Mouse (Mus musculus) kidney, postnatal 0 days (tissue): ENCODE results near the gene Ttc38. TPM values are rescaled to one million over a fixed set of nuclear protein-coding genes. Genes with fewer than 3 reads are reported as not detected.

Source experiments
- ATAC-seq: fragments of 200-750 bp; cut with Nextera tagmentation; replicated peaks from 2 replicates; pipeline ENCODE4 v1.8.0; 2017; ENCODE audit warnings: low read depth, moderate number of reproducible peaks, moderate TSS enrichment, moderate library complexity; ENCODE audit not compliant: low FRiP score
- DNase-seq: peaks from one replicate; pipeline ENCODE4 v3.0.0-alpha.2; 2016; ENCODE audit warnings: low spot score
- H3K27ac ChIP-seq: fragments of 300-500 bp; sonication (generic); 2 replicates; pipeline ENCODE4 v1.5.1; 2014; ENCODE audit warnings: mild to moderate bottlenecking
- H3K27me3 ChIP-seq: fragments of 300-500 bp; sonication (generic); 2 replicates; pipeline ENCODE4 v1.6.1; 2014; ENCODE audit warnings: low read length, mixed read lengths; ENCODE audit not compliant: insufficient read depth
- H3K36me3 ChIP-seq: fragments of 300-500 bp; sonication (generic); 2 replicates; pipeline ENCODE4 v1.6.1; 2014; ENCODE audit warnings: low read length, mixed read lengths; ENCODE audit not compliant: insufficient read depth
- H3K4me1 ChIP-seq: fragments of 300-500 bp; sonication (generic); replicated peaks from 2 replicates; pipeline ENCODE4 v1.6.1; 2014; ENCODE audit warnings: antibody characterized with exemption, low read length, mixed read lengths; ENCODE audit not compliant: insufficient read depth
- H3K4me2 ChIP-seq: fragments of 300-500 bp; sonication (generic); 2 replicates; pipeline ENCODE4 v1.6.1; 2014; ENCODE audit warnings: mild to moderate bottlenecking, low read length, moderate library complexity, mixed read lengths
- H3K4me3 ChIP-seq: fragments of 300-500 bp; sonication (generic); replicated peaks from 2 replicates; pipeline ENCODE4 v1.5.1; 2014; ENCODE audit warnings: low read depth, low read length
- H3K9ac ChIP-seq: fragments of 300-500 bp; sonication (generic); 2 replicates; pipeline ENCODE4 v1.6.1; 2014; ENCODE audit warnings: low read depth, low read length
- H3K9me3 ChIP-seq: fragments of 300-500 bp; sonication (generic); replicated peaks from 2 replicates; pipeline ENCODE4 v1.6.1; 2016; ENCODE audit warnings: low read length, inconsistent platforms, mixed read lengths
- CTCF ChIP-seq: IDR thresholded peaks from 2 replicates; pipeline ENCODE4 v1.5.1; 2016; ENCODE audit warnings: antibody characterized with exemption, low read depth, mild to moderate bottlenecking, moderate library complexity
- WGBS: fragments of 180-500 bp; shearing (Covaris S2); extraction: QIAGEN DNeasy Blood & Tissue Kit; methylation state at CpG from one replicate; pipeline ENCODE4 v1.1.7; 2014; 5-methylcytosine and 5-hydroxymethylcytosine counted together
- polyA plus RNA-seq: library from polyadenylated mRNA; unstranded; fragments of >200 nt; fragmentation: Nextera tagmentation; extraction: Ambion mirVana; gene quantifications from 2 replicates; pipeline ENCODE4 v1.2.1, GENCODE M21; 2015

The Ttc38 gene
- polyA plus RNA-seq, 1 experiment from 2014 or later: 8.7 TPM

DNA sequence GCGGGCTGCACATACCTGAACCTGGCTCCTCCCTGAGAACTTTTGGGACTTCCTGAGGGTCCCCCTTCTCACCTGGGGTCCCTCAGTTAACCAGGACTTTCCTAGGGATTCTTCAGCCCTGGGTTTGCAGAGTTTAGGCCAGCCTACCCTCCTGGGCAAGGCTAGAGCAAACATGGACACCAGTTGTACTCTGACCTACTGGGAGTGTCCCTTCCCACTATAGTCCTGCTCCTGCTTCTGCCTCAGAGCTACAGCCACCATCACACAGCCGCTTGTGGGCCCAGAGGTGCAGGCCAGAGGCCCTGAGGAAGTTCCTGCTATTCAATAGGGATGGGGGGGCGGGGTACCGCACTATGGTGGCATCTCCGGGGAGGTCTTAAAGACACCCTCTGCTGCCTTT is 2.6 kb upstream of the Ttc38 start:
- no peak overlapping the region for H3K9ac ChIP-seq
- 0 out of 2 replicates have a peak, but pooled peaks cover 3% of the 10 kb centered on the region for H3K4me1 ChIP-seq
- no peak overlapping the region for H3K4me2 ChIP-seq
- no peaks in the 10 kb centered on the region for H3K9me3 ChIP-seq
- H3K36me3 ChIP-seq: no peaks in the 10 kb centered on the region
- TF ChIP-seq CTCF: no peak
- no peak for ATAC-seq
- H3K27me3 ChIP-seq: no peaks in the 10 kb centered on the region
- H3K27ac ChIP-seq: no peak overlapping the region
- 75% methylated on average over 5 of the region's 5 CpGs for WGBS
- DNase-seq: no peak
- no peak overlapping the region for H3K4me3 ChIP-seq

GRCm38 (mm10) chr15:85832599-85832998 is 493 bp downstream of the Ttc38 start:
- Histone ChIP-seq H3K4me2 (peak overlapping the region; percentile 72), H3K4me3 (peak overlapping the region; percentile 50), H3K27ac (no peak overlapping the region), H3K27me3 (no peaks in the 10 kb centered on the region), H3K9ac (peak overlapping the region; percentile 59), H3K4me1 (0 out of 2 replicates have a peak, but pooled peaks cover 3% of the 10 kb centered on the region), H3K9me3 (no peaks in the 10 kb centered on the region), H3K36me3 (no peaks in the 10 kb centered on the region)
- no peak for DNase-seq
- no peak for ATAC-seq
- WGBS: 47% methylated on average over 8 of the region's 8 CpGs
- no peak for TF ChIP-seq CTCF

GRCm38 (mm10) chr15:85835335-85835734 is 3.2 kb downstream of the Ttc38 start:
- peak; percentile 38; the same call in 1 of the 2 replicates for TF ChIP-seq CTCF

GRCm38 (mm10) chr15:85836887-85837286 is 4.8 kb downstream of the Ttc38 start:
- Histone ChIP-seq H3K4me3 (no peak overlapping the region), H3K9me3 (no peaks in the 10 kb centered on the region), H3K9ac (no peak overlapping the region), H3K27me3 (no peaks in the 10 kb centered on the region), H3K27ac (no peak overlapping the region), H3K36me3 (no peaks in the 10 kb centered on the region), H3K4me2 (no peak overlapping the region), H3K4me1 (0 out of 2 replicates have a peak, but pooled peaks cover 1% of the 10 kb centered on the region)
- 99% methylated on average over 5 of the region's 5 CpGs for WGBS
- DNase-seq (no peak), ATAC-seq (no peak)
- TF ChIP-seq CTCF: no peak

More at GRCm38 (mm10) chr15:85835335-85835734, 3.2 kb downstream of the Ttc38 start:
- WGBS: 58% methylated on average over 3 of the region's 3 CpGs
- Histone ChIP-seq H3K9me3 (no peaks in the 10 kb centered on the region), H3K27me3 (no peaks in the 10 kb centered on the region), H3K4me3 (no peak overlapping the region), H3K4me2 (no peak overlapping the region), H3K27ac (no peak overlapping the region), H3K36me3 (no peaks in the 10 kb centered on the region), H3K9ac (no peak overlapping the region), H3K4me1 (0 out of 2 replicates have a peak, but pooled peaks cover 3% of the 10 kb centered on the region)
- no peak for DNase-seq
- ATAC-seq: no peak

DNA sequence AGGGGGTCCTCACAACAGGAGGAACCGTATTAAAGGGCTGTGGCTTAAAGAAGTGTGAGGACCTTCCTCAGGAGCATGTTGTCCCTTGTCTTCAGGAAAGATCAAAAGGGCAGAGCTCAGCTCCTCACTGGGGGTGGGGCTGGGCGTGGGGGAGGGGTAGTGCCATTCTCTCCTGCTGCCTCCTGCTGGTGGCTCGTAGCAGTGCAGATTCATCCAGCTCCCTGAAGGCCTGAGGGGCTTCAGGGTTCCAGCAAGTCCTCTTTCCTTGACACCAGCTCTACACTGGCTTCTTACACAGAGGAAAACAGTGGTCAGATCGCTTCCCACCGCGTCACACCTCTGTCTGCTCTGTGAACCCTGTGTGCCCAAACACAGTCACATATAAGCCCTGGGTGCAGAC is 8.9 kb downstream of the Ttc38 start:
- TF ChIP-seq CTCF: peak; percentile 59
- no peak overlapping the region for H3K4me2 ChIP-seq
- no peak for ATAC-seq
- H3K27ac ChIP-seq: no peak overlapping the region
- no peak overlapping the region for H3K4me3 ChIP-seq
- no peaks in the 10 kb centered on the region for H3K36me3 ChIP-seq
- no peaks in the 10 kb centered on the region for H3K9me3 ChIP-seq
- H3K9ac ChIP-seq: no peak overlapping the region
- no peaks in the 10 kb centered on the region for H3K27me3 ChIP-seq
- H3K4me1 ChIP-seq: no peaks in the 10 kb centered on the region
- WGBS: 47% methylated on average over 6 of the region's 6 CpGs
- DNase-seq: no peak

DNA sequence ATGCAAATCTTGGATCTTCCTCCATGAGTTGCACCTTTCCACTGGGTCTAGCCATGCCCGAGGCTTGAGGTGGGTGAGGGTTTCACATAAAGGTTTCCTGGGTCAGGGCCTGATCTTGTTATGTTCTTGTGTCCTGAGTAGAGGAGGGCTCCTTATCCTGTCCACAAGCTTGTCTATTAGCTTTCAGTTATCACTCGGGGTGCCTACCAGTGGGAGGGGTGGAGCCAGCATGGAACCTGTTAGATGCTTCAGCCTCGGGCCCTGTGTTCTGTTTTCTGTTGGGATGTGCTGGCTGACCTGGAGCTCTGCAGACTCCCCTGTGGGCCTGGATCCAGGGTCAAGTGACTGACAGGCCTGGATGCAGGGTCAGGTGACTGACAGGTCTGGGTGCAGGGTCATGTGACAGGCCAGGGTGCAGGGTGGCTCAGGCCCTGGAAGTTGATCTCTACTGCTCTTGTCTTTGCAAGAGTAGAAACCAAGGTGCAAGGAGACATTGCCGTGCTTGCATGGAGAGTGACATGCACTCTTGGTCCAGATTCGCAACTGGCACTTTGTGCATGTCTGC is 9.8 kb downstream of the Ttc38 start:
- no peaks in the 10 kb centered on the region for H3K9me3 ChIP-seq
- DNase-seq (no peak), ATAC-seq (no peak)
- no peaks in the 10 kb centered on the region for H3K4me1 ChIP-seq
- H3K36me3 ChIP-seq: no peaks in the 10 kb centered on the region
- TF ChIP-seq CTCF: no peak
- no peak overlapping the region for H3K27ac ChIP-seq
- H3K4me2 ChIP-seq: no peak overlapping the region
- 78% methylated on average over 5 of the region's 5 CpGs for WGBS
- H3K27me3 ChIP-seq: no peaks in the 10 kb centered on the region
- H3K9ac ChIP-seq: no peak overlapping the region
- no peak overlapping the region for H3K4me3 ChIP-seq

DNA sequence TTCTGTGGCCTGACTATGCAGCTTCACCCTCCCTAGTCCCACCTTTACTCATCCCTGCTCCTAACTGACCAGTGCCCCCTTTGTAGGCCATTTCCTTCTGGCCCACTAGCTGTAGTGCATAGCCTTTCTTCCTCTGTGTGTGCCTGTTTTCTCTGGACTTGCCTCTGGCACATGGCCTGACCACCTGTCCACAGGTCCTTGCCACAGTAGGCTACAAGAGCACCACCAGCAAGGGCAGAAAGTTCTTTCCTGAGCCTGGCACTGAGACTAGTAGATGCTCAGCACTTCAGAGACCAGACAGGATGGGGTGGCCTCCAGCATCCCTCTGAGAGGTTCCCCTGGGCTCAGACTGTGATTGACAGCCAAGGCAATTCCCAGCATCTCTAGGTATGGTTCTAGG is 13.0 kb downstream of the Ttc38 start:
- DNase-seq: no peak
- Histone ChIP-seq H3K4me2 (no peak overlapping the region), H3K27ac (no peak overlapping the region), H3K9ac (no peak overlapping the region), H3K4me1 (no peaks in the 10 kb centered on the region), H3K27me3 (no peaks in the 10 kb centered on the region), H3K36me3 (no peaks in the 10 kb centered on the region), H3K9me3 (no peaks in the 10 kb centered on the region), H3K4me3 (no peak overlapping the region)
- ATAC-seq: no peak
- no peak for TF ChIP-seq CTCF
